Mouse (Mus musculus) midbrain, embryonic 16.5 days (tissue): ENCODE measurements at regions not wholly inside any gene's neighbourhood (a gene's known extent, or its start where the extent isn't known, plus 50 kb on each side); places are given as distances from the start of the nearest gene placed in this dataset.

Source experiments
- ATAC-seq: fragments of 200-750 bp; cut with Nextera tagmentation; 2 replicates; pipeline ENCODE4 v1.8.0; 2017; ENCODE audit warnings: moderate TSS enrichment
- H3K27ac ChIP-seq: fragments of 300-500 bp; sonication (generic); 2 replicates; pipeline ENCODE4 v1.5.1; 2014; ENCODE audit warnings: mild to moderate bottlenecking, low read length, mixed read lengths
- H3K27me3 ChIP-seq: fragments of 300-500 bp; sonication (generic); 2 replicates; pipeline ENCODE4 v1.6.1; 2014; ENCODE audit warnings: low read depth, low read length, mixed read lengths; ENCODE audit not compliant: control insufficient read depth, insufficient read depth
- H3K36me3 ChIP-seq: fragments of 300-500 bp; sonication (generic); 2 replicates; pipeline ENCODE4 v1.6.1; 2014; ENCODE audit warnings: mild to moderate bottlenecking, low read length, moderate library complexity, mixed read lengths; ENCODE audit not compliant: control insufficient read depth, insufficient read depth
- H3K4me1 ChIP-seq: fragments of 300-500 bp; sonication (generic); 2 replicates; pipeline ENCODE4 v1.6.1; 2014; ENCODE audit warnings: mild to moderate bottlenecking, low read length, mixed read lengths; ENCODE audit not compliant: control insufficient read depth, insufficient read depth
- H3K4me2 ChIP-seq: fragments of 300-500 bp; sonication (generic); 2 replicates; pipeline ENCODE4 v1.6.1; 2014; ENCODE audit warnings: mild to moderate bottlenecking, low read length, mixed read lengths
- H3K4me3 ChIP-seq: fragments of 300-500 bp; sonication (generic); 2 replicates; pipeline ENCODE4 v1.5.1; 2014; ENCODE audit warnings: low read depth, mild to moderate bottlenecking, low read length, moderate library complexity, mixed read lengths
- H3K9ac ChIP-seq: fragments of 300-500 bp; sonication (generic); 2 replicates; pipeline ENCODE4 v1.6.1; 2014; ENCODE audit warnings: low read depth, low read length, mixed read lengths
- H3K9me3 ChIP-seq: fragments of 300-500 bp; sonication (generic); replicated peaks from 2 replicates; pipeline ENCODE4 v1.6.1; 2014; ENCODE audit warnings: mild to moderate bottlenecking, low read length, mixed read lengths; ENCODE audit not compliant: control insufficient read depth, poor library complexity, severe bottlenecking
- WGBS: fragments of 180-500 bp; shearing (Covaris S2); extraction: QIAGEN DNeasy Blood & Tissue Kit; methylation state at CpG from one replicate; pipeline ENCODE4 v1.1.7; 2014; 5-methylcytosine and 5-hydroxymethylcytosine counted together

- no peak for ATAC-seq
- Histone ChIP-seq H3K36me3 (no peaks in the 10 kb centered on the region), H3K4me3 (no peak overlapping the region), H3K4me2 (no peak overlapping the region), H3K9ac (no peak overlapping the region), H3K27ac (no peak overlapping the region), H3K27me3 (no peaks in the 10 kb centered on the region), H3K4me1 (no peaks in the 10 kb centered on the region), H3K9me3 (no peaks in the 10 kb centered on the region)
- 64% methylated on average over 4 of the region's 4 CpGs for WGBS
These were observed 395.8 kb downstream of the Actr3 start for GRCm38 (mm10) chr1:125039572-125040326.

- ATAC-seq: no peak
- no peaks in the 10 kb centered on the region for H3K4me1 ChIP-seq
- H3K9ac ChIP-seq: no peak overlapping the region
- no peak overlapping the region for H3K4me2 ChIP-seq
- no peaks in the 10 kb centered on the region for H3K9me3 ChIP-seq
- H3K27ac ChIP-seq: no peak overlapping the region
- H3K36me3 ChIP-seq: no peaks in the 10 kb centered on the region
- WGBS: 97% methylated on average over 4 of the region's 4 CpGs
- H3K4me3 ChIP-seq: no peak overlapping the region
- no peaks in the 10 kb centered on the region for H3K27me3 ChIP-seq
These were observed 422.2 kb downstream of the Actr3 start for GRCm38 (mm10) chr1:125013301-125013700.

GRCm38 (mm10) chr1:125011893-125012292 lies 423.6 kb downstream of the Actr3 start:
- Histone ChIP-seq H3K27me3 (no peaks in the 10 kb centered on the region), H3K4me2 (no peak overlapping the region), H3K4me1 (no peaks in the 10 kb centered on the region), H3K9ac (no peak overlapping the region), H3K9me3 (no peaks in the 10 kb centered on the region), H3K27ac (no peak overlapping the region), H3K4me3 (no peak overlapping the region), H3K36me3 (no peaks in the 10 kb centered on the region)
- WGBS: 89% methylated on average over 2 of the region's 2 CpGs
- ATAC-seq: no peak

GRCm38 (mm10) chr1:124997577-124997976 lies 437.9 kb downstream of the Actr3 start:
- Histone ChIP-seq H3K4me3 (no peak overlapping the region), H3K9ac (no peak overlapping the region), H3K4me1 (no peaks in the 10 kb centered on the region), H3K36me3 (no peaks in the 10 kb centered on the region), H3K4me2 (no peak overlapping the region), H3K27me3 (no peaks in the 10 kb centered on the region), H3K9me3 (no peaks in the 10 kb centered on the region), H3K27ac (no peak overlapping the region)
- WGBS: 58% methylated on average over 1 of the region's 1 CpGs
- no peak for ATAC-seq

- no peak overlapping the region for H3K4me2 ChIP-seq
- no peak for ATAC-seq
- no peaks in the 10 kb centered on the region for H3K27me3 ChIP-seq
- no peaks in the 10 kb centered on the region for H3K4me1 ChIP-seq
- no peak overlapping the region for H3K4me3 ChIP-seq
- H3K27ac ChIP-seq: no peak overlapping the region
- H3K9me3 ChIP-seq: no peaks in the 10 kb centered on the region
- H3K9ac ChIP-seq: no peak overlapping the region
- no peaks in the 10 kb centered on the region for H3K36me3 ChIP-seq
These were observed 484.7 kb downstream of the Actr3 start for GRCm38 (mm10) chr1:124950849-124951248.

- no peak overlapping the region for H3K4me2 ChIP-seq
- H3K27me3 ChIP-seq: no peaks in the 10 kb centered on the region
- H3K36me3 ChIP-seq: no peaks in the 10 kb centered on the region
- no peaks in the 10 kb centered on the region for H3K4me1 ChIP-seq
- no peak overlapping the region for H3K4me3 ChIP-seq
- no peak overlapping the region for H3K27ac ChIP-seq
- no peak for ATAC-seq
- no peaks in the 10 kb centered on the region for H3K9me3 ChIP-seq
- H3K9ac ChIP-seq: no peak overlapping the region
These were observed 531.2 kb downstream of the Actr3 start for GRCm38 (mm10) chr1:124904373-124904772.

GRCm38 (mm10) chr1:124871148-124871547 lies 564.4 kb downstream of the Actr3 start:
- Histone ChIP-seq H3K9me3 (no peaks in the 10 kb centered on the region), H3K4me1 (no peaks in the 10 kb centered on the region), H3K27ac (no peak overlapping the region), H3K27me3 (no peaks in the 10 kb centered on the region), H3K4me3 (no peak overlapping the region), H3K36me3 (no peaks in the 10 kb centered on the region), H3K9ac (no peak overlapping the region), H3K4me2 (no peak overlapping the region)
- WGBS: 87% methylated on average over 3 of the region's 3 CpGs
- no peak for ATAC-seq

GRCm38 (mm10) chr1:124866248-124866647 lies 569.3 kb downstream of the Actr3 start:
- 66% methylated on average over 3 of the region's 3 CpGs for WGBS
- Histone ChIP-seq H3K4me3 (no peak overlapping the region), H3K4me1 (no peaks in the 10 kb centered on the region), H3K27ac (no peak overlapping the region), H3K9ac (no peak overlapping the region), H3K9me3 (no peaks in the 10 kb centered on the region), H3K36me3 (no peaks in the 10 kb centered on the region), H3K27me3 (no peaks in the 10 kb centered on the region), H3K4me2 (no peak overlapping the region)
- ATAC-seq: no peak

- Histone ChIP-seq H3K9ac (no peak overlapping the region), H3K4me1 (no peaks in the 10 kb centered on the region), H3K9me3 (no peaks in the 10 kb centered on the region), H3K36me3 (no peaks in the 10 kb centered on the region), H3K4me3 (no peak overlapping the region), H3K27ac (no peak overlapping the region), H3K4me2 (no peak overlapping the region), H3K27me3 (no peaks in the 10 kb centered on the region)
- no peak for ATAC-seq
- 59% methylated on average over 6 of the region's 6 CpGs for WGBS
These were observed 589.8 kb downstream of the Actr3 start for GRCm38 (mm10) chr1:124845681-124846080.
